Mouse (Mus musculus) kidney, embryonic 14.5 days (tissue): Measurements from ENCODE around the gene Qrich1. TPM values are rescaled to one million over a fixed set of nuclear protein-coding genes. Genes with fewer than 3 reads are reported as not detected.

Experiments
- ATAC-seq: fragments of 200-750 bp; cut with Nextera tagmentation; 2 replicates; pipeline ENCODE4 v1.8.0; 2017; ENCODE audit warnings: moderate number of reproducible peaks, mild to moderate bottlenecking, moderate TSS enrichment, moderate library complexity; ENCODE audit not compliant: low FRiP score, low TSS enrichment
- H3K27ac ChIP-seq: fragments of 300-500 bp; sonication (generic); 2 replicates; pipeline ENCODE4 v1.5.1; 2014; ENCODE audit warnings: low read depth, mild to moderate bottlenecking, low read length, moderate library complexity, mixed read lengths
- H3K27me3 ChIP-seq: fragments of 300-500 bp; sonication (generic); 2 replicates; pipeline ENCODE4 v1.6.1; 2014; ENCODE audit warnings: mild to moderate bottlenecking, low read length; ENCODE audit not compliant: control insufficient read depth, insufficient read depth
- H3K36me3 ChIP-seq: fragments of 300-500 bp; sonication (generic); 2 replicates; pipeline ENCODE4 v1.6.1; 2014; ENCODE audit warnings: low read length, mixed read lengths; ENCODE audit not compliant: control insufficient read depth, insufficient read depth
- H3K4me1 ChIP-seq: fragments of 300-500 bp; sonication (generic); 2 replicates; pipeline ENCODE4 v1.6.1; 2014; ENCODE audit warnings: low read length, mixed read lengths; ENCODE audit not compliant: control insufficient read depth, insufficient read depth
- H3K4me2 ChIP-seq: fragments of 300-500 bp; sonication (generic); replicated peaks from 2 replicates; pipeline ENCODE4 v1.6.1; 2014; ENCODE audit warnings: low read depth, mild to moderate bottlenecking, low read length
- H3K4me3 ChIP-seq: fragments of 300-500 bp; sonication (generic); 2 replicates; pipeline ENCODE4 v1.5.1; 2014; ENCODE audit warnings: mild to moderate bottlenecking, low read length
- H3K9ac ChIP-seq: fragments of 300-500 bp; sonication (generic); 2 replicates; pipeline ENCODE4 v1.6.1; 2014; ENCODE audit warnings: low read depth, mild to moderate bottlenecking, low read length, moderate library complexity
- H3K9me3 ChIP-seq: fragments of 300-500 bp; sonication (generic); 2 replicates; pipeline ENCODE4 v1.6.1; 2016; ENCODE audit warnings: low read length; ENCODE audit not compliant: control insufficient read depth
- WGBS: fragments of 180-500 bp; shearing (Covaris S2); extraction: QIAGEN DNeasy Blood & Tissue Kit; methylation state at CpG from one replicate; pipeline ENCODE4 v1.1.7; 2014; 5-methylcytosine and 5-hydroxymethylcytosine counted together
- polyA plus RNA-seq: library from polyadenylated mRNA; unstranded; fragments of >200 nt; fragmentation: Nextera tagmentation; extraction: Ambion mirVana; gene quantifications from 2 replicates; pipeline ENCODE4 v1.2.1, GENCODE M21; 2014

Qrich1 gene
- 91.0 and 139 TPM in 2 replicates for polyA plus RNA-seq

DNA sequence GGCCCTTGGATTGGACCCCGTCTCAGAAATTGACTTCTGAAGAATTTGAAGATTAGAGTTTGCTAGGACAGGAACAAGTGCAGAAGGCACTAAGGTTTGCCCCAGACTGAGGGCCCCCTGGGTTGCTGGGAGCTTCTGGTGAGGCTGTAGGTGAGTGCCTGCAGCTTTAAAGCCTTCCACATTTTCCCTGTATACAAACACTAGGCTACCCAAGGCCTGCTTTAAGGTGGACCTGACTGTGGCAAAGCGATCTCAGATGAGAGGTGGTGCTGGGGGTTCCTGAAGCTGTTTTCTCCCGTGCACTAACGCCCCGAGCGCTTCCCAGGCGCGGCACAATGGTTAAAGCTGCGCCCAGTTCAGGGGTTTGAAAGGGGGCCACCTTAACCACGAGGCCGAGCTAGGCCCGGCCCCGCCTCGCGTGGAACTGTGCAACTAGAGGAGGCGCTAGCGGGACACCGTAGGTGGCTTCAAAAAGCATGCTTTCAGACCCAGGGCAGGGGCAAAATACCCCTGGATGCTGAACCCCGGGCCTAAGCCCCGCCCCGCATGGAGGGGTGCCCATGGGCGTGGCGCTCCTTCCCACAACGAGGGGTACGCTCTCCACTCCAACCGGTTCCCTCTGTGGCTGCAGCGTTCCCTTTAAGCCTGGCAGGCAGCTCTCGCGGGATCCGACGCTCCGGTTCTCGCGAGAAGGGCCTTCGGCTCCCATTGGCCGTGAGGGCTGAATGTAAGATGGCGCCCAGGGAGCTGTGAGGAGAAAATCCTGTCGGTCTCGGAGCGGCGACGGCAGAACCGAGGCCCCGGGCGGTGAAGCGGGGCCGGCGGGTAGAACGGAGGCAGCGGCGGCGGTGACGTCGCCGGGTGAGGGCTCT is at the start of gene Qrich1:
Gene Qrich1, plus strand, starts transcription at position 427 of the 872 bp plus-strand sequence.
- WGBS: 1% methylated on average over 51 of the region's 55 CpGs
- Histone ChIP-seq H3K36me3 (peaks cover 56% of the 10 kb centered on the region), H3K27ac (peak within 1 kb of the TSS; percentile 99)

DNA sequence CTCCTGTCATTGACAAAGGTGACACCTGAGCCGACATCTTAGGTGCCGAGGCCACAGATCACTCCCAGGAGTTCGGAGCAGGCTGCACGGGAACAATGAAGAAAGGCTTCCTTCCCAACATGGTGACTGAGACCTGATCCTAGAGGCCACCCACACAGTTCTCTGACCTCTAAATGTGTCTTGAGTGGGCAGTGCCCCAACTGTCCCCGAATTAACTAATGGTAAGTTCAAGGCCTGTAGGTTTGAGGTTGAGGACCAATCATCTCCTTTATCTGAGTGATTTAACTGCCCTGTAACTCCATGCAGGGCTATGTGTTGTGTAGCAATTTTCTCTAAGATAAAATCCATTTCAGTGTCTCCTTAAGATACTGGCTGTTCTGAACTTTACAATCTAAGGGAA is 47.2 kb upstream of the Qrich1 start:
- WGBS: 27% methylated on average over 5 of the region's 5 CpGs
- H3K36me3 ChIP-seq: peaks cover 21% of the 10 kb centered on the region
- H3K9me3 ChIP-seq: peaks cover 3% of the 10 kb centered on the region; the same call in 1 of the 2 replicates
- no peak for ATAC-seq
- H3K9ac ChIP-seq: no peak overlapping the region
- no peak overlapping the region for H3K4me2 ChIP-seq
- H3K27ac ChIP-seq: no peak overlapping the region
- H3K27me3 ChIP-seq: no peaks in the 10 kb centered on the region
- no peak overlapping the region for H3K4me3 ChIP-seq
- no peaks in the 10 kb centered on the region for H3K4me1 ChIP-seq

More for the DNA sequence above, at the start of gene Qrich1:
- peak; percentile 95 for ATAC-seq
- H3K9ac ChIP-seq: peak within 1 kb of the TSS; percentile 98
- no peaks in the 10 kb centered on the region for H3K27me3 ChIP-seq
- peak within 1 kb of the TSS; percentile 95 for H3K4me3 ChIP-seq
- no peaks in the 10 kb centered on the region for H3K9me3 ChIP-seq
- peaks cover 15% of the 10 kb centered on the region; the same call in 1 of the 2 replicates for H3K4me1 ChIP-seq
- H3K4me2 ChIP-seq: peak within 1 kb of the TSS; percentile 84

DNA sequence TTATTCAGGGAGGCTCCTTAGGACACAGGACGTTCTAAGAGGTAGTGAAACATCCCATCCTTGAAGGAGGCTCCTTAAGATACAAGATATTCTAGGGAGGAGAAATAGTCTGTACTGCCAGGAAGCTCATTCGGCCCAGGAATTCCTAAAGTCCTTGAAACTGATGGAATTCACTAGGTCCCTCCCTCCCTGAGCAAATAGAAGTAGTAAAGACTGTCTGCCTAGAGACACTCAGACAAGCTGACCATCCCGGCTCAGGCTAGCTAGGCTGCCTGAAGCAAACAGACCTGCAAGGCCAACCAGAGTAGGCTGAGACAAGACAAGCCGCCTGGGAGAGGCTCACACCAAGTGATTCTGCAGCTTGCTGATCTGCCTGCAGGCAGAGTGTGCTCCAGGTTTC is 46.8 kb upstream of the Qrich1 start:
- peaks cover 17% of the 10 kb centered on the region for H3K36me3 ChIP-seq
- no peaks in the 10 kb centered on the region for H3K27me3 ChIP-seq
- no peak overlapping the region for H3K4me3 ChIP-seq
- ATAC-seq: no peak
- no peak overlapping the region for H3K4me2 ChIP-seq
- H3K27ac ChIP-seq: no peak overlapping the region
- H3K9ac ChIP-seq: no peak overlapping the region
- 60% methylated on average over 4 of the region's 4 CpGs for whole genome bisulfite sequencing
- H3K4me1 ChIP-seq: no peaks in the 10 kb centered on the region
- H3K9me3 ChIP-seq: peaks cover 3% of the 10 kb centered on the region; the same call in 1 of the 2 replicates

DNA sequence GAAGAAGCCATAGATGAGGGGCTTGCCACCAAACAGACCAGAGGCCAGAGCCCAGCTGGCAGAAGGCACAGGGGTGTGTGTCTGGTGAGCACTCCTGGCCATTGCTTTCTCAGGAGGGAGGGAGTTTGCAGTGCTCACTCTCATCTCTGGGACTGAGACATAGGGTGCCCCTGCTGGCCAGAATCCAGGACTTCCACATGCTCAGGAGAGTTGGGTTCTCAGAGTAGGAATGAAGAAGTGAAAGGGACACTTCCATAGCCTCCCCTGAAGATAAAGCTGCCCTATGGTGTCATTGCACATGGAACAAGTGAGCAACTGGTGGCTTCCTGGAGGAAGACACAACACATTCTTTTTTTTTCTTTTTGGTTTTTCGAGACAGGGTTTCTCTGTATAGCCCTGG is 42.1 kb upstream of the Qrich1 start:
- Histone ChIP-seq H3K27ac (no peak overlapping the region), H3K4me1 (peaks cover 6% of the 10 kb centered on the region), H3K9ac (no peak overlapping the region), H3K27me3 (no peaks in the 10 kb centered on the region), H3K4me3 (no peak overlapping the region), H3K4me2 (no peak overlapping the region), H3K9me3 (no peaks in the 10 kb centered on the region), H3K36me3 (no peaks in the 10 kb centered on the region)
- ATAC-seq: no peak
- 55% methylated on average over 1 of the region's 1 CpGs for WGBS

GRCm38 (mm10) chr9:108478638-108479156 is 37.9 kb upstream of the Qrich1 start:
- Histone ChIP-seq H3K4me3 (peak overlapping the region; percentile 41), H3K27me3 (no peaks in the 10 kb centered on the region), H3K9me3 (no peaks in the 10 kb centered on the region), H3K4me1 (peaks cover 17% of the 10 kb centered on the region), H3K9ac (peak overlapping the region; percentile 52; the same call in 1 of the 2 replicates), H3K36me3 (peaks cover 25% of the 10 kb centered on the region), H3K27ac (peak overlapping the region; percentile 92), H3K4me2 (peak overlapping the region; percentile 53)
- ATAC-seq: peak; percentile 82
- whole genome bisulfite sequencing: 1% methylated on average over 20 of the region's 20 CpGs

GRCm38 (mm10) chr9:108479241-108479640 is 37.4 kb upstream of the Qrich1 start:
- no peaks in the 10 kb centered on the region for H3K27me3 ChIP-seq
- 36% methylated on average over 11 of the region's 11 CpGs for WGBS
- peak overlapping the region; percentile 53 for H3K4me2 ChIP-seq
- H3K9ac ChIP-seq: no peak overlapping the region
- H3K27ac ChIP-seq: peak overlapping the region; percentile 92
- H3K9me3 ChIP-seq: no peaks in the 10 kb centered on the region
- H3K36me3 ChIP-seq: peaks cover 30% of the 10 kb centered on the region
- H3K4me1 ChIP-seq: peaks cover 17% of the 10 kb centered on the region
- no peak; the same call in 1 of the 2 replicates for ATAC-seq
- peak overlapping the region; percentile 41; the same call in 1 of the 2 replicates for H3K4me3 ChIP-seq

- WGBS: 8% methylated on average over 10 of the region's 10 CpGs
- H3K4me2 ChIP-seq: peak within 1 kb of the TSS; percentile 84
- peak; percentile 72 for ATAC-seq
- no peaks in the 10 kb centered on the region for H3K27me3 ChIP-seq
- peak within 1 kb of the TSS; percentile 73 for H3K9ac ChIP-seq
- peak within 1 kb of the TSS; percentile 55 for H3K4me3 ChIP-seq
- H3K36me3 ChIP-seq: peaks cover 34% of the 10 kb centered on the region
- peak within 1 kb of the TSS; percentile 92 for H3K27ac ChIP-seq
- H3K9me3 ChIP-seq: no peaks in the 10 kb centered on the region
- H3K4me1 ChIP-seq: peaks cover 17% of the 10 kb centered on the region
These were observed 36.8 kb upstream of the Qrich1 start, which contains the start of gene Lamb2 for GRCm38 (mm10) chr9:108479721-108480351. TSS of gene Lamb2 (plus strand) at chr9:108479736.

DNA sequence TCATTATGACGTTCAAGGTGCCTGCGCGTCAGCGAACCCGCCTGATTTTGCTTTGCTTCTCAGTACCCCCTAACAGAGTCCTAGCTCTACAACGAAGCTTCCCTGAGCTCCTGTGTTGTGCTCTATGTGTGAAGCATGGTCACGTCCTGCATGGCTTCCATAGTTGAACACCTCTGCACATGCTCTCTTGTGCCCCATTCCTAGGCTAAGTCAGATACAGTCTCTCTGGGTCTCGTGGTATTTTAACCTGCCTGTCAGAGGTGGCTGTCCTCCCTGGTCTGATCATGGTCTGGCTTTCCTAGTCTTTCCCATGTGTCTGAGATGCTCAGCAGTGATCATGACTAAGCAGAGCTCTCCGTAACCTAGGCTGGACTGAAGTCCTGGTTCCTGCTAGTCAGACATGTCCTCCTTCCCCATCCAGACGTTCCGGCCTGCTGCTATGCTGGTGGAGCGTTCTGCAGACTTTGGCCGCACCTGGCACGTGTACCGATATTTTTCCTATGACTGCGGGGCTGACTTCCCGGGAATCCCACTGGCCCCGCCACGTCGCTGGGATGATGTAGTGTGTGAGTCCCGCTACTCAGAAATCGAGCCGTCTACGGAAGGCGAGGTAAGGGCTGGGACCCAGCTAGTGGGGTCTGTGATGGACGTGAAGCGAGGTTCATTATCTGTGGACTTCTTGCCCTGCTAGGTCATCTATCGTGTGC is 35.6 kb upstream of the Qrich1 start:
- Histone ChIP-seq H3K27me3 (no peaks in the 10 kb centered on the region), H3K4me1 (peaks cover 17% of the 10 kb centered on the region), H3K9me3 (no peaks in the 10 kb centered on the region), H3K27ac (no peak overlapping the region), H3K4me2 (peak overlapping the region; percentile 84), H3K36me3 (peaks cover 46% of the 10 kb centered on the region), H3K9ac (no peak overlapping the region), H3K4me3 (peak overlapping the region; percentile 55; the same call in 1 of the 2 replicates)
- 89% methylated on average over 28 of the region's 28 CpGs for WGBS
- no peak for ATAC-seq
